Mouse (Mus musculus) adrenal gland, adult 8-10 months (tissue): ENCODE results near the gene Camta2. TPM values are rescaled to one million over a fixed set of nuclear protein-coding genes. Genes with fewer than 3 reads are reported as not detected.
A peak's percentile ranks its signal among the peaks of the same experiment; 100 is the strongest.

Experiments used
- DNase-seq: peaks from one replicate; pipeline ENCODE4 v3.0.0; 2022
- total RNA-seq, 4 experiments: library from RNA; stranded (reverse); gene quantifications; 2 replicates each; pipeline ENCODE4 v1.2.4; 2022

The Camta2 gene
- total RNA-seq, 4 experiments from 2014 or later: 42.7 to 57.7 (median 49.8) TPM

DNA sequence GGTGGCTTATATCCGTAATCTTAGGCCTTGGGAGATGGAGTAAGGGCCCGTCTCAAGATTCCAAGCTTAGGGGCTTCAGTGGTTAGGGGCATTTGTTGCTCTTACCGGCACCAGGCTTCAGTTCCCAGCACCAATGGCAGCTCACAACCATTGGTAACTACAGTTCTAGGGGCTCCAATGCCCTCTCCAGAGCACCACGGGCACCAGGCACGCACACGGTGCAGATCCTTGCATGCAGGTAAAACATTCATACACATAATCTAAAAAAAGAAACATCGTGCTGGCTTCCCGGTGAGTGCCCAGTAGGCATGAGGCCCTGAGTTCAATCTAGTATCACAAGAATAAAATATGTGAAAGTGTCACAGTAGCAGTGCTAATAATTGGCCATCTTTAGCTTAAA, 24.8 kb downstream of the Camta2 start:
- no peak for DNase-seq

DNA sequence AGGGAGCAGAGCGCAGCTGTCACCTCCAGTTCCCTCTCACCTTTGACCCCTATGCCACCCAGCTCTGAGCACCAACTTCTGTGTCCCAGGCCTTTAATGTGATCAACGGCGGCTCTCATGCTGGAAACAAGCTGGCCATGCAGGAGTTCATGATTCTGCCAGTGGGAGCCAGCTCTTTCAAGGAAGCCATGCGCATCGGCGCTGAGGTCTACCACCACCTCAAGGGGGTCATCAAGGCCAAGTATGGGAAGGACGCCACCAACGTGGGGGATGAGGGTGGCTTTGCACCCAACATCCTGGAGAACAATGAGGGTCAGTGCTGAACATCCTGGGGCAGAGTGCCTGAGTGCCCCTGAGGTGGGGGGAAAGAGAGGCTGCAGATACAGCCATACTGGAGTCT, 27.3 kb downstream of the Camta2 start:
- DNase-seq: no peak

- no peak for DNase-seq
These were observed 29.0 kb downstream of the Camta2 start for GRCm38 (mm10) chr11:70658942-70659341.

DNA sequence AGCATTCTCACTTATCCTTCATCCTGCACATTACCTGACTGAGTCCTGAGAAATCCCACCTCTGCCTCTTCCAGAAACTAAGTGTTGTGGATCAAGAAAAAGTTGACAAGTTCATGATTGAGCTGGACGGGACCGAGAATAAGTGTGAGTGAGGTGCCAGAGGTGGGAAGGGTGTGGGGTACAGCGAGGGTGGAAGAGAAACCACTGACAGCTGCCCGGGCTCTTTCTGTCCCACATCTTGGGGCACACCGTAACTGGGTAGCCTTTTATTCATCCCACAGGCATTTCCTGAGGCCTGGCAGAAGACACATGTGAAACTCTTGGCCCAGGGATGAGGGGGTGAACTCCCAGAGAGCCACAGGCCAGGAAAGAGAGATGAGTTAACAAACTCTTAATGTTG, 29.4 kb downstream of the Camta2 start:
- DNase-seq: no peak

- no peak for DNase-seq
These were observed 29.9 kb downstream of the Camta2 start for GRCm38 (mm10) chr11:70657991-70658390.

GRCm38 (mm10) chr11:70657573-70657972, 30.3 kb downstream of the Camta2 start:
- no peak for DNase-seq

- no peak for DNase-seq
These were observed 30.9 kb downstream of the Camta2 start, which contains the start of gene Eno3 for GRCm38 (mm10) chr11:70656964-70657363. TSS of gene Eno3 (plus strand) at chr11:70657202.

- no peak for DNase-seq
These were observed 31.4 kb downstream of the Camta2 start for GRCm38 (mm10) chr11:70656456-70656927.

DNA sequence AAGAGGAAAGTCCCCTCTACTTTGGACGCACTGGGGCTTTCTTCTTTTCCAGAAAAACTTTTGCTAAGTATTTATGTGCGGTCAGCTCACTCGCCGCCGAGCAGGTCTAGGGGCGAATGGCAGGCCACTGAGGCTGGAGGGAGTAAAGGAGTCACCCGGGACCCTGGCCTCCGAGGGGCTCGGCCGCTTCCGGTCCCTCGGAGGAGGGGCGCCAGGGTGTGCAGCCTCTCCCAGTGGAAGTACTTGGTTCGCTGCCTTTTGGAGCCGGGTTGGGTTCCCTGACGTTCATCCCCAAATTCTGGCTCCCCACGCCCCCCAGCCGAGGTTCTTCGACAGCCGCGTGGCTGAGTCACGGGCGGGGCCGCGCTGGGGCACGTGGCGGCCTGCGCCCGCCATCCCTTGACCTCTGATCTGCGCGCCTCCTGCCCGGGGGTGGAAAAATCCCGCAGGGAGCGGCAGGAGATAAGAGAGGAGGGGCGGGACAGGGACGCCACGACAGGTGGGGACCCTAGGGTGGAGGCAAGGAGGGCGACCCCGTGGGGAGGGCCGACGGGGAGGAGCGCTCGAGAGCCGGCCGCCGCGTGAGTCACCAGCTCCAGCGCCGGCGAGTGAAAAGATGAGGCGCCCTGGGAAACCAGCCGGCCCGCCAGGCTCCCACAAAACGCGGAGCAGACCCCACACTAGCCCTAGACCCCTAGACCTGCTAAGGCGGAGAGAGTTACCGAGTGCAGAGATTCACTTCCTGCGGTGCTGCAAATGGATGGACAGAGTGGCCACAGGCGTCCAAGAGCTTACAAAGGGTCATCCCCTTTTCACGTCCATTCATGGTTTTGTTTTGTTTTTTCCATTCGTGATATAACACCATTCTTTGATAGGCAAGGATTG, 32.1 kb downstream of the Camta2 start:
- peak; percentile 68 for DNase-seq

- peak; percentile 79 for DNase-seq
These were observed 32.9 kb downstream of the Camta2 start for GRCm38 (mm10) chr11:70654923-70655570.

DNA sequence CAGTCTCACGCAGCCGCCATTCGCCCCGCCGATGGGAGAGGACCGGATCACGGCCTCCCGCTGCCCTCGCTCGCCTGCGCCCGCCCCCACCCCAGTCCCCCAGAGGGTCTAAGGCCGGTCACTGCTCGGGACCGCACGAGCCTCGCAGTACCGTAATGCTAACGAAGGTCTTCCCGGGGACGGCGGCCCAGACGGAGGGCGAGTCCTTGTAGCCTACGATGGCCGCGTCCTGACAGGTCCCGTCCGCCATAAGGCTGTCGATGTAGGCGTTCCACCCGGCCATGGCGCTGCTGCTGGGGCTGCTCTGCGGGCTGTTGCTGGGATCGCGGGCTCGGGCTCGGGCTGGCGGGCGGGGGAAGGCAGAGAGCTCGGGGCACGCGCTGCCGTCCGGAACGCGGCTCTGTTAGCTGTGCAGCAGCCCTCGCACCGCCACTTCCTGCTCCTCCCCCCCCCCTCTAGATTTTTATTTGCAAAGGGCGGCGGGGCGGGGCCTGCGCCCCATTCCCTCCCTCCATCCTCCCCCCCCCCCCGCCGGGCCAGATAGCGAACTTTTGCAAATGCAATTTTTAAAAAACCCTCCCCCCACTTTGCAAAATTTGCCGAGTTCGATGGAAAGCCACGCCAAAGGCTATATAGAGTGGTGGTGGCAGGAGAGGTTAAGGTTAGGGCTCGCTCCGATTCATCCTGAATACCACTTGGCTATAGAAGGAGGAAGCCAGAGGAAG, 33.5 kb downstream of the Camta2 start, which contains the start of gene Pfn1:
Gene Pfn1 (minus strand): TSS at position 447 of the 725 bp plus-strand sequence.
- DNase-seq: peak; percentile 54

GRCm38 (mm10) chr11:70653345-70654197, 34.3 kb downstream of the Camta2 start:
- DNase-seq: peak; percentile 68

DNA sequence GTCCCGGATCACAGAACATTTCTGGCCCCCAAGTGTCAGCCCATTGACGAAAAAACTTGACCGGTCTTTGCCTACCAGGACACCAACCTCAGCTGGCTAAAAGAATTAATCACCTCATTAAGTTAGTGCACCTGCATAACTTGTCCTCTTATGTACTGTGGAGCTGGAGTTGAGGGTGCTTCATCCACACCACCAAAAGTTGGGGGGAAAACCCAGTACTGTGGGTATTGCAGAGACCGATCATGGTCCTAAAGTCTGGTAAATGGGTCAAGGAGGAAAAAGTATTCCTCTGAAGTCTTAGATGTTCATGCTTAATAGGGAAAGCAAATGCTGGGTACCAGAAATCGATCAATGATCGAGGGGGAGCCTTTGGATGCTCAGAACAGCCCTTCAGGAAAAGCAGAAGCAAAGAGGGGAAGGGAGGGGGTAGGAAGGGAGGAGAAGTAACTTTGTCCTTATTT, 35.0 kb downstream of the Camta2 start:
- DNase-seq: no peak

DNA sequence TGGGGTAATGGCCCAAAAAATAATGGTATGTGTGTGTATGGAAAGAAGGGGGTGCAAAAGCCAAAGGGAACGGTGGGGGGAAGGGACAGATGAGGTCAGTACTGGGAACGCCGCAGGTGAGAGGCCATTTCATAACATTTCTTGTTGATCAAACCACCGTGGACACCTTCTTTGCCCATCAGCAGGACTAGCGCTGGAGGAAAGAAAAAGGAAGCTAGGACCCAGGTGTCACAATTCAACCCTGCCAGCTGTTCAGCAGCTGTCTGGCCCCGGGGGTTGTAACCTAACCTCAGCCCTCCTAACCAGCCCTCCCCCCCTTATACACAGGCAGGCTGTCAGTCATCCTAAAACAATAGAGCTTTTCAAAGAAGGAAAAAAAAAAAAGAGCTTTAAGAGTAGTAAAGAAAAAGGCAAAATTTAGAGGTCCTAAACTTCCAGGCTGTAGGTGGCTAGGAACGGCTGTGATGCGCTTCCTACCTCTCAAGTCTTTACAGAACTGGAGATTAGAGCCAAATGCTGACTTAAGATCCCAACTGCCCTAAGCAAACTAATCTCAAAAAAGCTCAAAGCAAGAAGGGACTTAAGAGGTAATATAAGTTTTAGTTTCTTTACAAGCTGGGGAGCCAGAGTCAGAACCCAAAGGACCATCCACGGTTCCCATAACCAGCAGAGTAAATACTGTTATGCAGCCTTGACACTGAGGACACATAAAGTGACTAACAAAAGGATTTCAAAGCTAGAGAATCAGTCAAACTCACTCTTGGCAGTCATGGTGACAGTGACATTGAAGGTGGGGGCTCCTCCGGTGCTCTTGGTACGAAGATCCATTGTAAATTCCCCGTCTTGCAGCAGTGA, 35.6 kb downstream of the Camta2 start:
- no peak for DNase-seq

DNA sequence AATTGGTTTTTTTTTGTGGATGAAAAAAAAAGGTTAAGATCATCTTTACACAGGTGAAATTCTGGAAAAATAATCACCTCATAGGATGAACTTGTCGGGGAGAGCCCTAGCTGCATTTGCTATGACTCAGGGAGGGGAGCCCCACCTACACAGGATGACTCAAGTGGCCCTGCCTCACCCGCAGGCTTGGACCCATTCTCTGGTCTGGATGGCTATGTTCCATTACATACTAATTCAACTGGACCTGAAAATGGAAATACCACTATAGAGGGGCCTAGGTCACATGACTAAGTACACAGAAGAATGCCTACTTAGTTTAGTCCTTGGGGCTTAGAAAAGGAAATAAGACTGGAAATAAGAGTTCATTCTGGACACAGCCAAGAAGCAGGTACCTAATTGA, 36.5 kb downstream of the Camta2 start:
- DNase-seq: peak; percentile 64

DNA sequence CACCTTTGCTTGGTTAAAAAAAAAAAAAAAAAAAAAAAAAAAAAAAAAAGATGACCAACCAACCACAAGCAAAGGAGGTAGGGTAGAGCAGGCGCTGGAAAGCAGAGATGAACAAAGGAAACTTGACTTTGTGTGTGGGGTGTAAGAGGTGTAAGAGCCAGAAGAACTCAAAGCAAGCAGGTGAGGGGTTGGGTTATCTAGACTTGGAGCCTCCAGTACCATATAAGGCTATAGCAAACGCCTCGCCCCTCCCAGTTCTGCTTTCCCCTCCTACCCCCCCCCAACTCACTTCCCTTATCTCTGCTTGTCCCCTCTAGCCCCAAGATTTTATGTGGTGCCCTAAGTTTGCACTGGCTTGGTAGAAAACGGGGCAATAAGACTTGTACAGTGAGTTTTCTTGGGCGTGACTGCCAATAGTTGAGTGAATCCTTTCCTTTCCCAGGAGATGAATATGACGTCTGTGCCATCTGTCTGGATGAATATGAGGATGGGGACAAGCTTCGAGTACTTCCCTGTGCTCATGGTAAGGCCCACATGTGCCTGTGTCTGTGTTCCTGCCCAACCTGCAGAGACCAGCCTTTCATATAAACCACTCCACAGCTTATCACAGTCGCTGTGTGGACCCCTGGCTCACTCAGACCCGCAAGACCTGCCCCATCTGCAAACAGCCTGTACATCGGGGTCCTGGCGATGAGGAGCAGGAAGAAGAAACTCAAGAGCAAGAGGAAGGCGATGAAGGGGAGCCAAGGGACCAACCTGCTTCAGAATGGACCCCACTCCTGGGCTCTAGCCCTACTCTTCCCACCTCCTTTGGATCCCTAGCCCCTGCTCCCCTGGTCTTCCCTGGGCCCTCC, 37.4 kb downstream of the Camta2 start:
- no peak for DNase-seq

- DNase-seq: no peak
These were observed 38.6 kb downstream of the Camta2 start for GRCm38 (mm10) chr11:70649185-70649734.

- DNase-seq: no peak
These were observed 39.4 kb downstream of the Camta2 start for GRCm38 (mm10) chr11:70648512-70648911.

- DNase-seq: peak; percentile 52
These were observed 40.0 kb downstream of the Camta2 start for GRCm38 (mm10) chr11:70647716-70648420.
